Mouse (Mus musculus) cortical plate, adult 2 months (tissue): ENCODE results near the gene Kdr.

Source experiments
- CTCF ChIP-seq: fragments of 200-500 bp; IDR thresholded peaks from 2 replicates; pipeline ENCODE4 v1.5.1; 2011; ENCODE audit warnings: mild to moderate bottlenecking, control low read depth, low read length; ENCODE audit not compliant: insufficient read depth; ENCODE audit errors: extremely low read depth
- POLR2A ChIP-seq: fragments of 200-500 bp; IDR thresholded peaks from 2 replicates; pipeline ENCODE4 v1.6.1; 2011; ENCODE audit warnings: mild to moderate bottlenecking, low read length, control low read depth; ENCODE audit not compliant: insufficient read depth; ENCODE audit errors: extremely low read depth

DNA sequence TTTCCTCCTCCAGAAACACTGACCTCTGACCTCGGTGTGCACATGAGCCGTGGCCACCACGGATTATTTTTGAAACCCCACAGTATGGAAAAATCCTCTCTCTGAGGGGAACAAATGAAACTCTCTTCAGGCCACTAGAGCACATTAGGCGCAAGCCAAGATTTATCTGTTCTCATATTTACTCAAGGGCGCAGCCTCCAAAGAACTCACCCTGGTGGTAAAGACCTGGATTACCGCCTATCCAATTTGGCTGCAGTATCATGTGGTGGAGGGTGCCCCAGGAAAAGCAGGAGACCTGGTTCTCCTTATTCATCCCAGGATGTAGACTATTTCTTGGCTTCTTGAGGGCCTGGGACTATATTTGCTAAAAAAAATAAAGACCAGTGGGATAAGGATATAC is 48.5 kb upstream of the Kdr start:
- TF ChIP-seq CTCF (no peak), POLR2A (no peak)
